Mouse (Mus musculus) liver, embryonic 14.5 days (tissue): ENCODE measurements at regions not wholly inside any gene's neighbourhood (a gene's known extent, or its start where the extent isn't known, plus 50 kb on each side); places are given as distances from the start of the nearest gene placed in this dataset.

Experiments
- ATAC-seq: fragments of 200-750 bp; cut with Nextera tagmentation; 2 replicates; pipeline ENCODE4 v1.8.0; 2017; ENCODE audit warnings: moderate number of reproducible peaks, mild to moderate bottlenecking, moderate library complexity; ENCODE audit not compliant: insufficient read depth
- DNase-seq, 3 experiments: peaks; one replicate each; pipeline ENCODE4 v3.0.0-alpha.2; 2012 to 2013; ENCODE audit warnings: low read depth in 3 of 3, low spot score in 3 of 3
- H3K27ac ChIP-seq: fragments of 300-500 bp; sonication (generic); 2 replicates; pipeline ENCODE4 v1.5.1; 2014; ENCODE audit warnings: moderate library complexity, mild to moderate bottlenecking, control low read depth, inconsistent platforms
- H3K27me3 ChIP-seq: fragments of 300-500 bp; sonication (generic); 2 replicates; pipeline ENCODE4 v1.6.1; 2014; ENCODE audit warnings: mild to moderate bottlenecking, low read length, moderate library complexity; ENCODE audit not compliant: control insufficient read depth, insufficient read depth
- H3K36me3 ChIP-seq: fragments of 300-500 bp; sonication (generic); replicated peaks from 2 replicates; pipeline ENCODE4 v1.6.1; 2014; ENCODE audit warnings: low read depth; ENCODE audit not compliant: control insufficient read depth, insufficient read depth
- H3K4me1 ChIP-seq, 2 experiments: fragments of 200-500 bp in 1 of 2; fragments of 300-500 bp in 1 of 2; sonication (generic) in 1 of 2; replicated peaks; 2 replicates each; pipeline ENCODE4 v1.6.1; 2012 to 2014; ENCODE audit warnings: antibody characterized with exemption in 1 of 2, inconsistent platforms in 1 of 2, low read length in 1 of 2; ENCODE audit not compliant: control insufficient read depth in 2 of 2, insufficient read depth in 2 of 2
- H3K4me2 ChIP-seq: fragments of 300-500 bp; sonication (generic); 2 replicates; pipeline ENCODE4 v1.6.1; 2014; ENCODE audit warnings: low read depth, mild to moderate bottlenecking, control low read depth, moderate library complexity
- H3K4me3 ChIP-seq, 2 experiments: fragments of 200-500 bp in 1 of 2; fragments of 300-500 bp in 1 of 2; sonication (generic) in 1 of 2; 2 replicates each; pipeline ENCODE4 v1.5.1; 2012 to 2014; ENCODE audit warnings: low read depth in 2 of 2, low read length in 2 of 2, mild to moderate bottlenecking in 2 of 2, control low read depth in 1 of 2, inconsistent platforms in 1 of 2, moderate library complexity in 1 of 2; ENCODE audit not compliant: insufficient read depth in 1 of 2
- H3K9ac ChIP-seq: fragments of 300-500 bp; sonication (generic); replicated peaks from 2 replicates; pipeline ENCODE4 v1.6.1; 2014; ENCODE audit warnings: mild to moderate bottlenecking, control low read depth, moderate library complexity
- H3K9me3 ChIP-seq: fragments of 300-500 bp; sonication (generic); 2 replicates; pipeline ENCODE4 v1.6.1; 2016; ENCODE audit warnings: low read length, mixed read lengths; ENCODE audit not compliant: control insufficient read depth
- CTCF ChIP-seq: IDR thresholded peaks from 2 replicates; pipeline ENCODE4 v1.5.1; 2016; ENCODE audit warnings: antibody characterized with exemption, low read depth, control low read depth
- EP300 ChIP-seq: IDR thresholded peaks from 2 replicates; pipeline ENCODE4 v1.6.1; 2016; ENCODE audit warnings: antibody characterized with exemption, low read depth
- WGBS: fragments of 180-500 bp; shearing (Covaris S2); extraction: QIAGEN DNeasy Blood & Tissue Kit; methylation state at CpG from one replicate; pipeline ENCODE4 v1.1.7; 2014; ENCODE audit not compliant: insufficient replicate concordance; 5-methylcytosine and 5-hydroxymethylcytosine counted together

GRCm38 (mm10) chr10:44697966-44698365, 169.7 kb upstream of the Prdm1 start:
- peaks cover 0 to 8% of the 10 kb centered on the region in 2 experiments; a peak in 2 of 4 replicates for H3K4me1 ChIP-seq
- no peak overlapping the region for H3K4me3 ChIP-seq
- H3K36me3 ChIP-seq, result no peaks in the 10 kb centered on the region
- no peaks in the 10 kb centered on the region for H3K9me3 ChIP-seq
- DNase-seq (no peak), ATAC-seq (no peak)
- H3K9ac ChIP-seq, result no peak overlapping the region
- no peak overlapping the region for H3K27ac ChIP-seq
- H3K27me3 ChIP-seq, result no peaks in the 10 kb centered on the region
- no peak for TF ChIP-seq EP300
- 66% methylated on average over 2 of the region's 2 CpGs for WGBS
- H3K4me2 ChIP-seq, result no peak overlapping the region

GRCm38 (mm10) chr10:44696973-44697372, 168.7 kb upstream of the Prdm1 start:
- TF ChIP-seq EP300 (no peak), CTCF (no peak)
- no peak overlapping the region for H3K9ac ChIP-seq
- 44% methylated on average over 2 of the region's 2 CpGs for WGBS
- H3K4me3 ChIP-seq, result no peak overlapping the region
- peaks cover 0 to 2% of the 10 kb centered on the region in 2 experiments; a peak in 2 of 4 replicates for H3K4me1 ChIP-seq
- no peaks in the 10 kb centered on the region for H3K9me3 ChIP-seq
- no peak overlapping the region for H3K4me2 ChIP-seq
- no peak overlapping the region for H3K27ac ChIP-seq
- no peak for ATAC-seq
- H3K27me3 ChIP-seq, result no peaks in the 10 kb centered on the region
- DNase-seq, result no peak
- H3K36me3 ChIP-seq, result no peaks in the 10 kb centered on the region

- H3K4me3 ChIP-seq, result no peak overlapping the region
- H3K9me3 ChIP-seq, result no peaks in the 10 kb centered on the region
- TF ChIP-seq EP300, result no peak
- TF ChIP-seq CTCF, result no peak
- ATAC-seq (no peak), DNase-seq (no peak)
- H3K27ac ChIP-seq, result no peak overlapping the region
- H3K4me2 ChIP-seq, result no peak overlapping the region
- H3K4me1 ChIP-seq, result no peaks in the 10 kb centered on the region
- WGBS, result 31% methylated on average over 15 of the region's 15 CpGs
- H3K36me3 ChIP-seq, result no peaks in the 10 kb centered on the region
- H3K9ac ChIP-seq, result no peak overlapping the region
- no peaks in the 10 kb centered on the region for H3K27me3 ChIP-seq
Observed at GRCm38 (mm10) chr10:44691590-44692327, 163.5 kb upstream of the Prdm1 start.

- Histone ChIP-seq H3K9ac (no peak overlapping the region), H3K4me3 (no peak overlapping the region), H3K27me3 (no peaks in the 10 kb centered on the region), H3K4me2 (no peak overlapping the region), H3K9me3 (no peaks in the 10 kb centered on the region), H3K36me3 (no peaks in the 10 kb centered on the region), H3K27ac (no peak overlapping the region), H3K4me1 (peaks cover 0 to 12% of the 10 kb centered on the region in 2 experiments; a peak in 2 of 4 replicates)
- TF ChIP-seq EP300, result no peak
- no peak for TF ChIP-seq CTCF
- DNase-seq, result no peak
- 64% methylated on average over 3 of the region's 3 CpGs for WGBS
- no peak for ATAC-seq
Observed at GRCm38 (mm10) chr10:44688555-44688954, 160.3 kb upstream of the Prdm1 start.

GRCm38 (mm10) chr10:44686055-44686454, 157.8 kb upstream of the Prdm1 start:
- peak in 2 of 3 experiments; percentile 10 to 19 for DNase-seq
- Histone ChIP-seq H3K9ac (no peak overlapping the region), H3K9me3 (no peaks in the 10 kb centered on the region), H3K4me2 (peak overlapping the region; percentile 9; the same call in 1 of the 2 replicates), H3K27ac (no peak overlapping the region), H3K4me3 (no peak overlapping the region), H3K4me1 (peaks cover 0 to 12% of the 10 kb centered on the region in 2 experiments; a peak in 2 of 4 replicates), H3K27me3 (no peaks in the 10 kb centered on the region), H3K36me3 (no peaks in the 10 kb centered on the region)
- 14% methylated on average over 4 of the region's 4 CpGs for WGBS
- TF ChIP-seq CTCF, result no peak
- peak; percentile 61; the same call in 1 of the 2 replicates for ATAC-seq
